Mouse (Mus musculus): ENCODE measurements at regions not wholly inside any gene's neighbourhood (a gene's known extent, or its start where the extent isn't known, plus 50 kb on each side); places are given as distances from the start of the nearest gene placed in this dataset.

GRCm38 (mm10) chr12:77739047-77739760 is 454.8 kb upstream of the Gm6657 start:
- TF ChIP-seq CTCF (IDR thresholded peaks at IDR 0.05; ENCODE audit: low read depth) (no peak), EP300 (IDR thresholded peaks at IDR 0.05; ENCODE audit: low read depth) (no peak)

Measured in heart, postnatal 0 days (tissue).